Mouse (Mus musculus) ovary, postnatal 10 days (tissue): ENCODE results near the gene Sytl2.

Experiments
- DNase-seq: peaks from one replicate; pipeline ENCODE4 v3.0.0; 2022; ENCODE audit warnings: low spot score

Sytl2 gene

GRCm38 (mm10) chr7:90301942-90302646 lies at the start of gene Sytl2:
Sytl2 (plus strand) TSS chr7:90302252.
- DNase-seq = peak; percentile 3

- DNase-seq = no peak
Measured at GRCm38 (mm10) chr7:90252946-90253345, 49.1 kb upstream of the Sytl2 start.

- no peak for DNase-seq
Measured at GRCm38 (mm10) chr7:90258701-90259100, 43.4 kb upstream of the Sytl2 start.

GRCm38 (mm10) chr7:90259899-90260298 lies 42.2 kb upstream of the Sytl2 start:
- DNase-seq = no peak

- DNase-seq = no peak
Measured at GRCm38 (mm10) chr7:90261902-90262599, 40.0 kb upstream of the Sytl2 start.

- peak; percentile 66 for DNase-seq
Measured at GRCm38 (mm10) chr7:90265289-90265970, 36.6 kb upstream of the Sytl2 start, which contains the start of gene Ccdc83. Ccdc83 (minus strand) TSS chr7:90265777.

GRCm38 (mm10) chr7:90270141-90270540 lies 31.9 kb upstream of the Sytl2 start:
- no peak for DNase-seq

- DNase-seq = no peak
Measured at GRCm38 (mm10) chr7:90274561-90275100, 27.4 kb upstream of the Sytl2 start.

- no peak for DNase-seq
Measured at GRCm38 (mm10) chr7:90277246-90277645, 24.8 kb upstream of the Sytl2 start.

GRCm38 (mm10) chr7:90277769-90278168 lies 24.3 kb upstream of the Sytl2 start:
- no peak for DNase-seq

- DNase-seq = no peak
Measured at GRCm38 (mm10) chr7:90279136-90279535, 22.9 kb upstream of the Sytl2 start.

GRCm38 (mm10) chr7:90280274-90280875 lies 21.7 kb upstream of the Sytl2 start:
- no peak for DNase-seq

GRCm38 (mm10) chr7:90280878-90281277 lies 21.2 kb upstream of the Sytl2 start:
- no peak for DNase-seq

- no peak for DNase-seq
Measured at GRCm38 (mm10) chr7:90281759-90282546, 20.1 kb upstream of the Sytl2 start.

- no peak for DNase-seq
Measured at GRCm38 (mm10) chr7:90282786-90283185, 19.3 kb upstream of the Sytl2 start.

- DNase-seq = no peak
Measured at GRCm38 (mm10) chr7:90284793-90285192, 17.3 kb upstream of the Sytl2 start.

GRCm38 (mm10) chr7:90291885-90292284 lies 10.2 kb upstream of the Sytl2 start:
- no peak for DNase-seq

GRCm38 (mm10) chr7:90302647-90303552 lies 848 bp downstream of the Sytl2 start:
- DNase-seq = no peak

GRCm38 (mm10) chr7:90306079-90306478 lies 4.0 kb downstream of the Sytl2 start:
- DNase-seq = no peak

- DNase-seq = no peak
Measured at GRCm38 (mm10) chr7:90306968-90307367, 4.9 kb downstream of the Sytl2 start.
